Mouse (Mus musculus): ENCODE data around the gene Selenov. TPM values are rescaled to one million over a fixed set of nuclear protein-coding genes. Genes with fewer than 3 reads are reported as not detected.

The Selenov gene
- polyA plus RNA-seq, 1 experiment: not detected

- H3K36me3 ChIP-seq (ENCODE audit: control insufficient read depth): peaks cover 100% of the 10 kb centered on the region
- H3K4me3 ChIP-seq (replicated peaks): no peak overlapping the region
- H3K27me3 ChIP-seq (ENCODE audit: control insufficient read depth): no peaks in the 10 kb centered on the region
- TF ChIP-seq GATA1 (IDR thresholded peaks at IDR 0.05; ENCODE audit: low read length): no peak
- H3K9me3 ChIP-seq (ENCODE audit: control insufficient read depth, low read length): no peaks in the 10 kb centered on the region
- peaks cover 4% of the 10 kb centered on the region; the same call in 1 of the 2 replicates for H3K4me1 ChIP-seq (ENCODE audit: control insufficient read depth)
Measured at GRCm38 (mm10) chr7:28321974-28322720, 31.2 kb upstream of the Selenov start.

- Histone ChIP-seq H3K4me3 (replicated peaks) (no peak overlapping the region), H3K9me3 (ENCODE audit: control insufficient read depth, low read length) (no peaks in the 10 kb centered on the region), H3K36me3 (ENCODE audit: control insufficient read depth) (peaks cover 99% of the 10 kb centered on the region), H3K27me3 (ENCODE audit: control insufficient read depth) (no peaks in the 10 kb centered on the region), H3K4me1 (ENCODE audit: control insufficient read depth) (peaks cover 4% of the 10 kb centered on the region; the same call in 1 of the 2 replicates)
- TF ChIP-seq TAL1 (IDR thresholded peaks at IDR 0.05; ENCODE audit: low read length) (no peak), GATA1 (IDR thresholded peaks at IDR 0.05; ENCODE audit: low read length) (no peak)
Measured at GRCm38 (mm10) chr7:28318714-28319113, 27.7 kb upstream of the Selenov start.

GRCm38 (mm10) chr7:28318036-28318435, 27.1 kb upstream of the Selenov start:
- H3K9me3 ChIP-seq (ENCODE audit: control insufficient read depth, low read length): no peaks in the 10 kb centered on the region
- TF ChIP-seq GATA1 (IDR thresholded peaks at IDR 0.05; ENCODE audit: low read length) (no peak), TAL1 (IDR thresholded peaks at IDR 0.05; ENCODE audit: low read length) (no peak)
- no peaks in the 10 kb centered on the region for H3K27me3 ChIP-seq (ENCODE audit: control insufficient read depth)
- H3K4me3 ChIP-seq (replicated peaks): no peak overlapping the region
- peaks cover 92% of the 10 kb centered on the region for H3K36me3 ChIP-seq (ENCODE audit: control insufficient read depth)
- H3K4me1 ChIP-seq (ENCODE audit: control insufficient read depth): peaks cover 5% of the 10 kb centered on the region

- TF ChIP-seq GATA1 (IDR thresholded peaks at IDR 0.05; ENCODE audit: low read length): no peak
- TF ChIP-seq TAL1 (IDR thresholded peaks at IDR 0.05; ENCODE audit: low read length): no peak
- peaks cover 30% of the 10 kb centered on the region for H3K4me1 ChIP-seq (ENCODE audit: control insufficient read depth)
- H3K36me3 ChIP-seq (ENCODE audit: control insufficient read depth): peaks cover 70% of the 10 kb centered on the region
- no peaks in the 10 kb centered on the region for H3K27me3 ChIP-seq (ENCODE audit: control insufficient read depth)
- H3K4me3 ChIP-seq (replicated peaks): peak within 1 kb of the TSS; percentile 78
- no peaks in the 10 kb centered on the region for H3K9me3 ChIP-seq (ENCODE audit: control insufficient read depth, low read length)
Measured at GRCm38 (mm10) chr7:28311926-28312543, 21.0 kb upstream of the Selenov start, which contains the start of gene Timm50. Timm50 (minus strand) TSS chr7:28312072.

GRCm38 (mm10) chr7:28311151-28311925, 20.4 kb upstream of the Selenov start:
- peak overlapping the region; percentile 78 for H3K4me3 ChIP-seq (replicated peaks)
- no peaks in the 10 kb centered on the region for H3K9me3 ChIP-seq (ENCODE audit: control insufficient read depth, low read length)
- H3K4me1 ChIP-seq (ENCODE audit: control insufficient read depth): peaks cover 30% of the 10 kb centered on the region
- TF ChIP-seq GATA1 (IDR thresholded peaks at IDR 0.05; ENCODE audit: low read length): no peak
- TF ChIP-seq TAL1 (IDR thresholded peaks at IDR 0.05; ENCODE audit: low read length): no peak
- peaks cover 70% of the 10 kb centered on the region for H3K36me3 ChIP-seq (ENCODE audit: control insufficient read depth)
- H3K27me3 ChIP-seq (ENCODE audit: control insufficient read depth): no peaks in the 10 kb centered on the region

- TF ChIP-seq TAL1 (IDR thresholded peaks at IDR 0.05; ENCODE audit: low read length) (no peak), GATA1 (IDR thresholded peaks at IDR 0.05; ENCODE audit: low read length) (no peak)
- H3K9me3 ChIP-seq (ENCODE audit: control insufficient read depth, low read length): no peaks in the 10 kb centered on the region
- peaks cover 70% of the 10 kb centered on the region for H3K36me3 ChIP-seq (ENCODE audit: control insufficient read depth)
- no peaks in the 10 kb centered on the region for H3K27me3 ChIP-seq (ENCODE audit: control insufficient read depth)
- no peak overlapping the region for H3K4me3 ChIP-seq (replicated peaks)
- H3K4me1 ChIP-seq (ENCODE audit: control insufficient read depth): peaks cover 30% of the 10 kb centered on the region
Measured at GRCm38 (mm10) chr7:28309737-28310136, 18.8 kb upstream of the Selenov start.

- Histone ChIP-seq H3K9me3 (ENCODE audit: control insufficient read depth, low read length) (no peaks in the 10 kb centered on the region), H3K36me3 (ENCODE audit: control insufficient read depth) (peaks cover 63% of the 10 kb centered on the region), H3K4me1 (ENCODE audit: control insufficient read depth) (peaks cover 21% of the 10 kb centered on the region), H3K27me3 (ENCODE audit: control insufficient read depth) (peaks cover 22% of the 10 kb centered on the region), H3K4me3 (replicated peaks) (no peak overlapping the region)
- TF ChIP-seq GATA1 (IDR thresholded peaks at IDR 0.05; ENCODE audit: low read length): no peak
- no peak for TF ChIP-seq TAL1 (IDR thresholded peaks at IDR 0.05; ENCODE audit: low read length)
Measured at GRCm38 (mm10) chr7:28306216-28306615, 15.2 kb upstream of the Selenov start.

GRCm38 (mm10) chr7:28305641-28306040, 14.7 kb upstream of the Selenov start:
- TF ChIP-seq GATA1 (IDR thresholded peaks at IDR 0.05; ENCODE audit: low read length) (no peak), TAL1 (IDR thresholded peaks at IDR 0.05; ENCODE audit: low read length) (no peak)
- no peaks in the 10 kb centered on the region for H3K9me3 ChIP-seq (ENCODE audit: control insufficient read depth, low read length)
- H3K27me3 ChIP-seq (ENCODE audit: control insufficient read depth): peaks cover 28% of the 10 kb centered on the region
- H3K4me1 ChIP-seq (ENCODE audit: control insufficient read depth): peaks cover 15% of the 10 kb centered on the region
- no peak overlapping the region for H3K4me3 ChIP-seq (replicated peaks)
- H3K36me3 ChIP-seq (ENCODE audit: control insufficient read depth): peaks cover 61% of the 10 kb centered on the region

Measured in erythroblast, embryonic 14.5 days (primary cell).